Mouse (Mus musculus) neutrophil, adult 65 days (primary cell): ENCODE measurements around the gene Olfr881. TPM values are rescaled to one million over a fixed set of nuclear protein-coding genes. Genes with fewer than 3 reads are reported as not detected.

Experiments used
- total RNA-seq: library from RNA; stranded (reverse); gene quantifications from 2 replicates; pipeline ENCODE4 v1.2.4, GENCODE M21; 2023

The Olfr881 gene
- not detected in 2 replicates for total RNA-seq

DNA sequence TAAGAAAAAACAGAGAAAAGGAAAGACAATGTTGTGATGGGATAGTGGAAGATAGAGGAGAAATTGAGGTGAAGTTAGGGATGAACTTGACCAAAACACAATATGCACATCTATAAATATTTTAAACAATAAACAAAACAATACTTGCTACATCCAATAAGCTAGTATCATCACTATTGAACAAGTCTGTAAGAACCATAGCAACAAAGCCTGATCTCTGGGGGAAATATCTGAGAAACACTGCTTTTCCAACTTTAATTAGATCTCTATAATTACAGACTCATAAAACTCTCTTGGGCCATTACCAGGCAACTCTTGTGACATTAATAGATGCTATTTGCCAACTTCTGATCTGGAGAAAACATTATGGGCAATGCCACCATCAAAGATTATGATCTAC is at the start of gene Olfr881:
Gene Olfr881 (plus strand): TSS at position 301 of the 400 bp plus-strand sequence.

DNA sequence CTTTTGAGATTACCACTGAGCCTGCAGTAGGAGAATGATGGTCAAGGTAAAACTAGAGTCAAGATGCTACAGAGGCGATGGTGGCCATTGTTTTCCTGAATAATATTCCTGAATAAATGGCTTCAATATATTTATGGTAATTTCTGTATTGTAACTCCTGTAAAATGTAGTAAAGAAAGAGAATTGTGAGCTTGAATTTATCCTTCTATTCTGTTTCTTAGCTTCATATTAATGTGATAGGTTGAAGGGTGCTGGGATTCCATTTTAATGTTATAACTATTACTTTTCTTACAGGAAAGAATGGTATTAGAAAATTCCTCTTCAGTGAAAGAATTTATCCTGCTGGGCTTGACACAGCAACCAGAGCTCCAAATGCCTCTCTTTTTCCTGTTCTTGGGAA is 33.9 kb downstream of the Olfr881 start, which contains the start of gene Olfr883:
Gene Olfr883 (plus strand): TSS at position 301 of the 400 bp plus-strand sequence.

Other genes with a start within 250 kb of the Olfr881 start
- gene Olfr874, start 246.7 kb upstream of the Olfr881 start, total RNA-seq = not detected in 2 replicates
- not detected in 2 replicates for gene Olfr875, start 220.0 kb upstream of the Olfr881 start, total RNA-seq
- gene Olfr876, start 188.8 kb upstream of the Olfr881 start, total RNA-seq = not detected in 2 replicates
- gene Olfr877, start 137.6 kb upstream of the Olfr881 start, total RNA-seq = not detected in 2 replicates
- not detected in 2 replicates for gene Olfr145, start 95.1 kb upstream of the Olfr881 start, total RNA-seq
- not detected in 2 replicates for gene Olfr878, start 74.0 kb upstream of the Olfr881 start, total RNA-seq
- gene Olfr883, start 34.0 kb downstream of the Olfr881 start, total RNA-seq = not detected in 2 replicates
- not detected in 2 replicates for gene Olfr884, start 54.7 kb downstream of the Olfr881 start, total RNA-seq
- not detected in 2 replicates for gene Olfr885, start 69.5 kb downstream of the Olfr881 start, total RNA-seq
- gene Olfr887, start 92.2 kb downstream of the Olfr881 start, total RNA-seq = not detected in 2 replicates
- gene Olfr888, start 116.3 kb downstream of the Olfr881 start, total RNA-seq = not detected in 2 replicates
- gene Olfr889, start 123.4 kb downstream of the Olfr881 start, total RNA-seq = not detected in 2 replicates
- not detected in 2 replicates for gene Olfr890, start 150.7 kb downstream of the Olfr881 start, total RNA-seq
- gene Olfr891, start 189.0 kb downstream of the Olfr881 start, total RNA-seq = not detected in 2 replicates
- not detected in 2 replicates for gene Olfr893, start 216.5 kb downstream of the Olfr881 start, total RNA-seq
- not detected in 2 replicates for gene Olfr894, start 226.2 kb downstream of the Olfr881 start, total RNA-seq